Mouse (Mus musculus): ENCODE results near the gene Krt9.

DNA sequence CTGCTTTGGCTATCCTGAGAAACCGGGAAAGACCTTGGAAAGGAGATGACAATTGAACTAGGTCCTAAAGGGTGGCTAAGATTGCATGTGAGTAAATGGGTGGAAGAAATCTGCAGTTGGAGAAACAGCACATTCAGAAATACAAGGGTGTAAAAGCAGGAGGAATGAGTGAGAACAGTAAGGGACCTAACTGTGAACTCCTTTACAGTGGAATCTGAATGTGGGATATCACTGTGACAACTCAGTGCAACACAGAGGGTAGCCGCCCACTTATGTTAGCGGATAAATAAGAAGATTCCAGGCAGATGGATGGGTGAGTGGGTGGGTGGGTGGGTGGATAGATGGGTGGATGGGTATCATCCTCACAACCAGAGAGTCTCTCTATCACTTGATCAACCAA is 1.2 kb downstream of the Krt9 start:
- TF ChIP-seq POLR2A (IDR thresholded peaks at IDR 0.05; ENCODE audit: extremely low read depth, insufficient read depth, low read length) (no peak), CTCF (IDR thresholded peaks at IDR 0.05; ENCODE audit: extremely low read depth, insufficient read depth, low read length) (no peak)
